Mouse (Mus musculus) limb, embryonic 13.5 days (tissue): Measurements from ENCODE around the gene Aktip. TPM values are rescaled to one million over a fixed set of nuclear protein-coding genes. Genes with fewer than 3 reads are reported as not detected.

Source experiments
- ATAC-seq: fragments of 200-750 bp; cut with Nextera tagmentation; 2 replicates; pipeline ENCODE4 v1.8.0; 2017; ENCODE audit warnings: low read depth, moderate number of reproducible peaks, moderate TSS enrichment; ENCODE audit not compliant: low FRiP score
- H3K27ac ChIP-seq: fragments of 300-500 bp; sonication (generic); 2 replicates; pipeline ENCODE4 v1.5.1; 2015; ENCODE audit warnings: inconsistent platforms, mild to moderate bottlenecking, moderate library complexity
- H3K27me3 ChIP-seq: fragments of 300-500 bp; sonication (generic); 2 replicates; pipeline ENCODE4 v1.6.1; 2015; ENCODE audit warnings: mild to moderate bottlenecking, inconsistent platforms
- H3K36me3 ChIP-seq: fragments of 300-500 bp; sonication (generic); 2 replicates; pipeline ENCODE4 v1.6.1; 2015; ENCODE audit warnings: inconsistent platforms, mild to moderate bottlenecking, moderate library complexity
- H3K4me1 ChIP-seq: fragments of 300-500 bp; sonication (generic); 2 replicates; pipeline ENCODE4 v1.6.1; 2015; ENCODE audit warnings: inconsistent platforms
- H3K4me2 ChIP-seq: fragments of 300-500 bp; sonication (generic); replicated peaks from 2 replicates; pipeline ENCODE4 v1.6.1; 2015; ENCODE audit warnings: inconsistent platforms, mild to moderate bottlenecking, moderate library complexity
- H3K4me3 ChIP-seq: fragments of 300-500 bp; sonication (generic); 2 replicates; pipeline ENCODE4 v1.5.1; 2015; ENCODE audit warnings: moderate library complexity, mild to moderate bottlenecking, inconsistent platforms
- H3K9ac ChIP-seq: fragments of 300-500 bp; sonication (generic); 2 replicates; pipeline ENCODE4 v1.6.1; 2015; ENCODE audit warnings: mild to moderate bottlenecking, inconsistent platforms
- H3K9me3 ChIP-seq: fragments of 300-500 bp; sonication (generic); 2 replicates; pipeline ENCODE4 v1.6.1; 2016; ENCODE audit warnings: inconsistent platforms
- WGBS: fragments of 180-500 bp; shearing (Covaris S2); methylation state at CpG from one replicate; pipeline ENCODE4 v1.1.7; 2015; 5-methylcytosine and 5-hydroxymethylcytosine counted together
- polyA plus RNA-seq: library from polyadenylated mRNA; unstranded; fragments of >200 nt; fragmentation: Nextera tagmentation; extraction: Ambion mirVana; gene quantifications from 2 replicates; pipeline ENCODE4 v1.2.1, GENCODE M21; 2015

Gene Aktip
- polyA plus RNA-seq, 1 experiment from 2014 or later = 53.4 TPM

DNA sequence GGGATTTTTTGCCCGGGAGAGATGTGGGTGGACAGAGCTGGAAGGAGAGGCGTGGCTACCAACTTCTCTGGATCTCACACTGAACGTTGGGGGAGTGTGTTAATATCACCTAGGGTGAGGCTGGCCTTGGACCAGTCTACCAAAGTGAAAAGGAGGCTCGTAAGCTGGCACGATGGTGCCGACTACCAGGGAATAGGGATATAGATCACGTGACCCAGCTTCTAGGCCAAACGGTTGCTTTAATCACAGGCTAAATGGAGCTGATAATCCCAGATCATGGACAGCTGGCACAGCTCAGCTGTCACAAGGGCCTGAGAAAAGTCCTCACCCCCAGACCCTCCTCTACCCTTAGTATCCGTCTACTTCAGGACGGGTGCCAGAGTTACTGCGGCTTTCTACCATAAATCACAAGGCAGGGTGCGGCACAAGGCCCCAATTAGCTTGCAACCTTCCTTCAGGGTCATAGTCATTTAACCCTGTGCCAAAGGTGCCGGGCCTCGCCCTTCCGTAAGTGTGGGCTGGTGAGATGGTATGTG lies 51.1 kb downstream of the Aktip start:
- Histone ChIP-seq H3K27ac (no peak overlapping the region), H3K4me1 (peaks cover 8% of the 10 kb centered on the region; the same call in 1 of the 2 replicates), H3K36me3 (no peaks in the 10 kb centered on the region), H3K9ac (no peak overlapping the region), H3K9me3 (0 out of 2 replicates have a peak, but pooled peaks cover 4% of the 10 kb centered on the region), H3K27me3 (peaks cover 6% of the 10 kb centered on the region; the same call in 1 of the 2 replicates), H3K4me2 (peak overlapping the region; percentile 23; the same call in 1 of the 2 replicates), H3K4me3 (no peak overlapping the region)
- peak; percentile 36; the same call in 1 of the 2 replicates for ATAC-seq
- 31% methylated on average over 15 of the region's 15 CpGs for WGBS

- H3K27me3 ChIP-seq = peaks cover 6% of the 10 kb centered on the region; the same call in 1 of the 2 replicates
- no peak overlapping the region for H3K4me3 ChIP-seq
- H3K4me2 ChIP-seq = peak overlapping the region; percentile 38
- H3K27ac ChIP-seq = no peak overlapping the region
- 0 out of 2 replicates have a peak, but pooled peaks cover 4% of the 10 kb centered on the region for H3K9me3 ChIP-seq
- peaks cover 8% of the 10 kb centered on the region; the same call in 1 of the 2 replicates for H3K4me1 ChIP-seq
- no peak for ATAC-seq
- H3K9ac ChIP-seq = no peak overlapping the region
- 11% methylated on average over 6 of the region's 6 CpGs for WGBS
- H3K36me3 ChIP-seq = no peaks in the 10 kb centered on the region
Measured at GRCm38 (mm10) chr8:91147715-91148114, 52.1 kb downstream of the Aktip start.

DNA sequence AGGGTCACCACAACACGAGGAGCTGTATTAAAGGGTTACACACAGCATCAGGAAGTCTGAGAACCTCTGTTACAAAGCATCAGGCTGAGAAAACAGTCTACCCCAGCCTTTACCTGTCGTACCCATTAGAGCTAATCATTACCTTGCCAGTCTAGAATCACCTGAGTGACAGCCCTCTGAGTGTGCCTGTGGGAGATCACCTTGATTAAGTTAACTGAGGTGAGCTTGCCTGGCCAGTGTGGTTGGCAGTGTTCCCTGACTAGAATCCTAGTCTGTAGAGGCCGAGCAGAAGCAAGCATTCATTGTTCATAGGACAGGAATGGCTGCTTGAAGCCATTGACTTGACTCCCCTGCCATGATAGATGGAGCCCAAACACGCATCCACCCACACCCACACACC lies 58.9 kb downstream of the Aktip start:
- Histone ChIP-seq H3K36me3 (no peaks in the 10 kb centered on the region), H3K27me3 (no peaks in the 10 kb centered on the region), H3K27ac (no peak overlapping the region), H3K4me1 (no peaks in the 10 kb centered on the region), H3K9ac (no peak overlapping the region), H3K4me3 (no peak overlapping the region), H3K4me2 (no peak overlapping the region), H3K9me3 (0 out of 2 replicates have a peak, but pooled peaks cover 5% of the 10 kb centered on the region)
- ATAC-seq = no peak
- WGBS = 86% methylated on average over 4 of the region's 4 CpGs

DNA sequence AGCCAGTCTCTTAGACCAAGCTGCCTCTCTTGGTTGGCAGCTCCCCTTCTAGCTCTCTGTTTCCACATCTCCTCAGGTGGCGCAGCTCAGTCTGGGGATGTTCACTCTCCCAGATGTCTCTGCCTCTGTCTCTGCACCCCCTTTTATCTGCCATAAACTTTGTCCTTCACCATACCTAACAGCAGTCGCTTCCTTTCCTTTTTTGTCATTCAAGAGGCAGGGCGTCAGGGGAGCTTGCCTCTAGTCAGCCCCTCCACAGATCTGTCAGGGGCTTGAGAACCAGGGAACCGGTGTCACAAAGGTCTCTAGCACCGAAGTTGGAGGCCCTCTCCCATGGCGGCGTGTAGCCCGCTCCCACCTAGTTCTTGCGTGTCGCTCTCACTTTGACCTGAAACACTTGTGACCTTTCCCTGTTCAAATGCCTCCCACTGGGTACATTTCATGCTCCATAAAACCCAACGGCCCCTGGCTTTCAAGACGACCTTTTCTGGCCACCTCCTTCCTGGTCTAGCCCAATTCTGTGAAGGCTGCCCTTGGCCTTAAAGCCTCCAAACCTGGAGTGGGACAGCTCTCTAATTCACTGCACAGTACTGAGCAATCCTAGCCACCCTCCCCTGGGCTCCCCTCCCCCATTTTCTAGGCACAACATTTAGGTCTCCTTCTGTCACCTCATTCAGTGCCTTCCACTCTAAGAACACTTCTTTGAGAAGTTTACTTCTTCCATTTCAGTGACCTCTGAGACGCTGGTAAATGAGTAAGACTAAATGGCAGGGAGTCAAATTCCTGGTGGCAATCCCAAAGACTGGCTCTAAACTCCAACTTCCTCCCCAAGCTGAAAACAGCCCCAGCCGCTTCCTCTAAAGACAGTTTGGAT lies 64.2 kb downstream of the Aktip start:
- no peak overlapping the region for H3K4me3 ChIP-seq
- WGBS = 67% methylated on average over 14 of the region's 14 CpGs
- H3K27ac ChIP-seq = no peak overlapping the region
- peaks cover 4% of the 10 kb centered on the region; the same call in 1 of the 2 replicates for H3K36me3 ChIP-seq
- no peak overlapping the region for H3K9ac ChIP-seq
- no peaks in the 10 kb centered on the region for H3K9me3 ChIP-seq
- no peaks in the 10 kb centered on the region for H3K27me3 ChIP-seq
- no peak for ATAC-seq
- no peak overlapping the region for H3K4me2 ChIP-seq
- peaks cover 11% of the 10 kb centered on the region for H3K4me1 ChIP-seq

DNA sequence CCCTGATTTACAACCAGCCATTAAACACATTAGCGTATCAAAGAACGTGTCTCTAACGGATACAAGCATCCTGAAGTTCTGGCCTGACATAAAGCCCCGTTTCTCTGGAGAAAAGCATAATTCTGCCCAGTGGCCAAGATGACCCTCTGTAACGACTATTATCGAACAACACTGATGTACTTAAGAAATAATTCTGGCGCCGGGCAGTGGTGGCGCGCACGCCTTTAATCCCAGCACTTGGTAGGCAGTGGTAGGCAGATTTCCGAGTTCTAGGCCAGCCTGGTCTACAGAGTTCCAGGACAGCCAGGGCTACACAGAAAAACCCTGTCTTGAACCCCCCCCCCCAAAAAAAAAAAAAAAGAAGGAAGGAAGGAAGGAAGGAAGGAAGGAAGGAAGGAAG lies 65.1 kb downstream of the Aktip start:
- no peak for ATAC-seq
- H3K4me1 ChIP-seq = peaks cover 11% of the 10 kb centered on the region
- no peak overlapping the region for H3K27ac ChIP-seq
- no peaks in the 10 kb centered on the region for H3K9me3 ChIP-seq
- peaks cover 9% of the 10 kb centered on the region for H3K36me3 ChIP-seq
- 43% methylated on average over 12 of the region's 12 CpGs for WGBS
- 0 out of 2 replicates have a peak overlapping the region, but pooled peaks have one; percentile 46 for H3K9ac ChIP-seq
- H3K4me2 ChIP-seq = peak overlapping the region; percentile 58
- H3K27me3 ChIP-seq = no peaks in the 10 kb centered on the region
- H3K4me3 ChIP-seq = peak overlapping the region; percentile 94

GRCm38 (mm10) chr8:91134070-91134475 lies 65.7 kb downstream of the Aktip start:
- H3K9ac ChIP-seq = peak overlapping the region; percentile 46; the same call in 1 of the 2 replicates
- peak; percentile 99 for ATAC-seq

GRCm38 (mm10) chr8:91133441-91134069 lies 66.2 kb downstream of the Aktip start:
- no peaks in the 10 kb centered on the region for H3K27me3 ChIP-seq
- peak; percentile 54 for ATAC-seq
- peak overlapping the region; percentile 22; the same call in 1 of the 2 replicates for H3K27ac ChIP-seq
- H3K4me3 ChIP-seq = peak overlapping the region; percentile 94
- peaks cover 11% of the 10 kb centered on the region for H3K4me1 ChIP-seq
- no peaks in the 10 kb centered on the region for H3K9me3 ChIP-seq
- peak overlapping the region; percentile 79 for H3K9ac ChIP-seq
- under 1% methylated on average over 54 of the region's 58 CpGs for WGBS
- peaks cover 20% of the 10 kb centered on the region for H3K36me3 ChIP-seq
- H3K4me2 ChIP-seq = peak overlapping the region; percentile 92

More at GRCm38 (mm10) chr8:91134070-91134475, 65.7 kb downstream of the Aktip start:
- Histone ChIP-seq H3K9me3 (no peaks in the 10 kb centered on the region), H3K27ac (peak overlapping the region; percentile 44; the same call in 1 of the 2 replicates), H3K4me2 (peak overlapping the region; percentile 58), H3K36me3 (peaks cover 15% of the 10 kb centered on the region), H3K27me3 (no peaks in the 10 kb centered on the region), H3K4me1 (peaks cover 11% of the 10 kb centered on the region), H3K4me3 (peak overlapping the region; percentile 94)
- 1% methylated on average over 24 of the region's 24 CpGs for WGBS

GRCm38 (mm10) chr8:91132731-91133130 lies 67.0 kb downstream of the Aktip start:
- ATAC-seq = no peak
- 75% methylated on average over 4 of the region's 4 CpGs for WGBS
- no peaks in the 10 kb centered on the region for H3K27me3 ChIP-seq
- peak overlapping the region; percentile 94 for H3K4me3 ChIP-seq
- peak overlapping the region; percentile 79; the same call in 1 of the 2 replicates for H3K9ac ChIP-seq
- no peaks in the 10 kb centered on the region for H3K9me3 ChIP-seq
- peaks cover 27% of the 10 kb centered on the region for H3K36me3 ChIP-seq
- peaks cover 11% of the 10 kb centered on the region for H3K4me1 ChIP-seq
- H3K4me2 ChIP-seq = peak overlapping the region; percentile 92
- H3K27ac ChIP-seq = no peak overlapping the region

GRCm38 (mm10) chr8:91126786-91127185 lies 73.0 kb downstream of the Aktip start:
- H3K4me1 ChIP-seq = no peaks in the 10 kb centered on the region
- H3K9me3 ChIP-seq = no peaks in the 10 kb centered on the region
- no peaks in the 10 kb centered on the region for H3K27me3 ChIP-seq
- H3K9ac ChIP-seq = no peak overlapping the region
- H3K4me2 ChIP-seq = no peak overlapping the region
- no peak overlapping the region for H3K4me3 ChIP-seq
- ATAC-seq = no peak
- WGBS = 91% methylated on average over 8 of the region's 8 CpGs
- no peak overlapping the region for H3K27ac ChIP-seq
- peaks cover 77% of the 10 kb centered on the region for H3K36me3 ChIP-seq

DNA sequence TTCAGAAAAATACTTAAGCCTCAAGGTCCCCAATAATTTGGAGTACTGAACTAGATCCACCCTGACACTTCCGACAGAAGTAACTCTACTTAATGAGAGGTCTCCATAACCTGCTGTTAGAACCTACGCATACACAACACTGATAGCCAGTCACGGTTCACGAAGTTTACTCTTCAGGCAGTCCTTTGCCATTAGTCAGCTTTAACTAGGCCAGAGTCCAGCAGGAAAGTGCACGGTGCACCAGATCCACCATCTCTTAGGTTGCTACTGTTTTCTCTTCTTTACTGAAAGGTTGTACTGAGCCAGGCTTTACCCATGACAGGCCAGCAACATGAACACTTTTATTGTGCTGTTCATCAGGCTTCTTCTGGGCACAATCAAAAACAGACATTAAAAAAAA lies 75.5 kb downstream of the Aktip start:
- H3K27me3 ChIP-seq = no peaks in the 10 kb centered on the region
- ATAC-seq = no peak
- H3K4me3 ChIP-seq = no peak overlapping the region
- no peak overlapping the region for H3K27ac ChIP-seq
- 89% methylated on average over 5 of the region's 5 CpGs for WGBS
- no peaks in the 10 kb centered on the region for H3K4me1 ChIP-seq
- H3K9me3 ChIP-seq = no peaks in the 10 kb centered on the region
- no peak overlapping the region for H3K4me2 ChIP-seq
- H3K9ac ChIP-seq = no peak overlapping the region
- peaks cover 87% of the 10 kb centered on the region for H3K36me3 ChIP-seq

DNA sequence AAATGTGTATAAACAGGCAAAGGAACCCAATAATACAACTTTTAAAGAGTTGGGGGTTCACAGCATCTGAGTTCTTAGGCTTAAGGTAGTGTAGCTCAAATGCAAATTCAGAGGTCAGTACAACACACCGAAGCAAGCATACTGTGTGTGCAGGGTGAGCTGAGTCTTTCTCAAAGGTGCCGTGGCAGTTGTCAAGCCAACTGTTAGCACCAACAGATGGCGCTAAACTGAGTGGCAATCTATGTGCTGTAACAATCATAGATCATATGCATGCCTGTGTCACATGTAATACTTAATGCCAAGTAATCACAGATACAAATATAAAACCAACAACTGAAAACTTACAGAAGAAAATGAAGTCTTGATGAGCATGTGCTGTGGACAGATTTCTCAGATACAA lies 81.6 kb downstream of the Aktip start:
- Histone ChIP-seq H3K4me2 (no peak overlapping the region), H3K4me3 (no peak overlapping the region), H3K9ac (no peak overlapping the region), H3K36me3 (peaks cover 92% of the 10 kb centered on the region), H3K9me3 (no peaks in the 10 kb centered on the region), H3K27ac (no peak overlapping the region), H3K4me1 (no peaks in the 10 kb centered on the region), H3K27me3 (no peaks in the 10 kb centered on the region)
- 68% methylated on average over 3 of the region's 3 CpGs for WGBS
- ATAC-seq = no peak

GRCm38 (mm10) chr8:91117537-91117936 lies 82.2 kb downstream of the Aktip start:
- no peaks in the 10 kb centered on the region for H3K27me3 ChIP-seq
- no peak overlapping the region for H3K4me3 ChIP-seq
- no peak overlapping the region for H3K27ac ChIP-seq
- H3K9me3 ChIP-seq = no peaks in the 10 kb centered on the region
- H3K9ac ChIP-seq = no peak overlapping the region
- H3K36me3 ChIP-seq = peaks cover 91% of the 10 kb centered on the region
- WGBS = 90% methylated on average over 4 of the region's 4 CpGs
- no peaks in the 10 kb centered on the region for H3K4me1 ChIP-seq
- no peak overlapping the region for H3K4me2 ChIP-seq
- no peak for ATAC-seq
